Mouse (Mus musculus): ENCODE measurements around the gene Pigu.

GRCm38 (mm10) chr2:155265526-155265925, 91.7 kb downstream of the Pigu start:
- TF ChIP-seq POLR2A (IDR thresholded peaks at IDR 0.05; ENCODE audit: low read depth, low read length) (no peak), CTCF (IDR thresholded peaks at IDR 0.05; ENCODE audit: borderline replicate concordance, insufficient read depth, low read length) (no peak)

Data from embryonic fibroblast, embryonic 13.5 days (primary cell).